Mouse (Mus musculus): ENCODE results near the gene Nacad.
A peak's percentile ranks its signal among the peaks of the same experiment; 100 is the strongest.

The Nacad gene

GRCm38 (mm10) chr11:6600284-6600944, 5.4 kb downstream of the Nacad start:
- Histone ChIP-seq H3K4me3 (replicated peaks; ENCODE audit: low read length) (no peak overlapping the region), H3K4me1 (replicated peaks; ENCODE audit: low read depth, low read length) (peaks cover 53% of the 10 kb centered on the region), H3K9me3 (ENCODE audit: low read length) (no peaks in the 10 kb centered on the region), H3K27me3 (ENCODE audit: insufficient read depth, low read length) (peaks cover 33% of the 10 kb centered on the region), H3K36me3 (ENCODE audit: insufficient read depth, low read length) (peaks cover 25% of the 10 kb centered on the region)
- TF ChIP-seq POU5F1 (IDR thresholded peaks at IDR 0.05; ENCODE audit: borderline replicate concordance, low read length) (no peak), NANOG (IDR thresholded peaks at IDR 0.05; ENCODE audit: borderline replicate concordance, low read length) (no peak), CTCF (conservative IDR thresholded peaks at IDR 0.05; ENCODE audit: low read length) (no peak)

GRCm38 (mm10) chr11:6599831-6600230, 6.0 kb downstream of the Nacad start:
- TF ChIP-seq CTCF (conservative IDR thresholded peaks at IDR 0.05; ENCODE audit: low read length) (no peak), POU5F1 (IDR thresholded peaks at IDR 0.05; ENCODE audit: borderline replicate concordance, low read length) (no peak), NANOG (IDR thresholded peaks at IDR 0.05; ENCODE audit: borderline replicate concordance, low read length) (no peak)

GRCm38 (mm10) chr11:6599011-6599681, 6.7 kb downstream of the Nacad start:
- Histone ChIP-seq H3K4me3 (replicated peaks; ENCODE audit: low read length) (peak overlapping the region; percentile 37; the same call in 1 of the 2 replicates), H3K4me1 (replicated peaks; ENCODE audit: low read depth, low read length) (peaks cover 47% of the 10 kb centered on the region), H3K9me3 (ENCODE audit: low read length) (no peaks in the 10 kb centered on the region), H3K36me3 (ENCODE audit: insufficient read depth, low read length) (peaks cover 36% of the 10 kb centered on the region), H3K27me3 (ENCODE audit: insufficient read depth, low read length) (peaks cover 21% of the 10 kb centered on the region)
- no peak for TF ChIP-seq NANOG (IDR thresholded peaks at IDR 0.05; ENCODE audit: borderline replicate concordance, low read length)
- TF ChIP-seq POU5F1 (IDR thresholded peaks at IDR 0.05; ENCODE audit: borderline replicate concordance, low read length) = no peak
- no peak for TF ChIP-seq CTCF (conservative IDR thresholded peaks at IDR 0.05; ENCODE audit: low read length)

More at GRCm38 (mm10) chr11:6599831-6600230, 6.0 kb downstream of the Nacad start:
- Histone ChIP-seq H3K27me3 (ENCODE audit: insufficient read depth, low read length) (peaks cover 28% of the 10 kb centered on the region), H3K4me3 (replicated peaks; ENCODE audit: low read length) (no peak overlapping the region), H3K4me1 (replicated peaks; ENCODE audit: low read depth, low read length) (peaks cover 49% of the 10 kb centered on the region), H3K9me3 (ENCODE audit: low read length) (no peaks in the 10 kb centered on the region), H3K36me3 (ENCODE audit: insufficient read depth, low read length) (peaks cover 31% of the 10 kb centered on the region)

- TF ChIP-seq CTCF (conservative IDR thresholded peaks at IDR 0.05; ENCODE audit: low read length) (no peak), NANOG (IDR thresholded peaks at IDR 0.05; ENCODE audit: borderline replicate concordance, low read length) (no peak), POU5F1 (IDR thresholded peaks at IDR 0.05; ENCODE audit: borderline replicate concordance, low read length) (no peak)
- peaks cover 13% of the 10 kb centered on the region for H3K27me3 ChIP-seq (ENCODE audit: insufficient read depth, low read length)
- H3K4me3 ChIP-seq (replicated peaks; ENCODE audit: low read length) = peak overlapping the region; percentile 37; the same call in 1 of the 2 replicates
- H3K4me1 ChIP-seq (replicated peaks; ENCODE audit: low read depth, low read length) = peaks cover 48% of the 10 kb centered on the region
- no peaks in the 10 kb centered on the region for H3K9me3 ChIP-seq (ENCODE audit: low read length)
- H3K36me3 ChIP-seq (ENCODE audit: insufficient read depth, low read length) = peaks cover 41% of the 10 kb centered on the region
Observed at GRCm38 (mm10) chr11:6598191-6598889, 7.5 kb downstream of the Nacad start.

- Histone ChIP-seq H3K27me3 (ENCODE audit: insufficient read depth, low read length) (peaks cover 6% of the 10 kb centered on the region; the same call in 1 of the 2 replicates), H3K36me3 (ENCODE audit: insufficient read depth, low read length) (peaks cover 48% of the 10 kb centered on the region), H3K4me3 (replicated peaks; ENCODE audit: low read length) (no peak overlapping the region), H3K4me1 (replicated peaks; ENCODE audit: low read depth, low read length) (peaks cover 56% of the 10 kb centered on the region), H3K9me3 (ENCODE audit: low read length) (no peaks in the 10 kb centered on the region)
- TF ChIP-seq NANOG (IDR thresholded peaks at IDR 0.05; ENCODE audit: borderline replicate concordance, low read length) (no peak), POU5F1 (IDR thresholded peaks at IDR 0.05; ENCODE audit: borderline replicate concordance, low read length) (no peak), CTCF (conservative IDR thresholded peaks at IDR 0.05; ENCODE audit: low read length) (no peak)
Observed at GRCm38 (mm10) chr11:6597523-6597922, 8.3 kb downstream of the Nacad start.

- Histone ChIP-seq H3K27me3 (ENCODE audit: insufficient read depth, low read length) (no peaks in the 10 kb centered on the region; the same call in 1 of the 2 replicates), H3K36me3 (ENCODE audit: insufficient read depth, low read length) (peaks cover 57% of the 10 kb centered on the region), H3K4me3 (replicated peaks; ENCODE audit: low read length) (no peak overlapping the region), H3K4me1 (replicated peaks; ENCODE audit: low read depth, low read length) (peaks cover 65% of the 10 kb centered on the region), H3K9me3 (ENCODE audit: low read length) (no peaks in the 10 kb centered on the region)
- TF ChIP-seq NANOG (IDR thresholded peaks at IDR 0.05; ENCODE audit: borderline replicate concordance, low read length) (no peak), POU5F1 (IDR thresholded peaks at IDR 0.05; ENCODE audit: borderline replicate concordance, low read length) (no peak), CTCF (conservative IDR thresholded peaks at IDR 0.05; ENCODE audit: low read length) (no peak)
Observed at GRCm38 (mm10) chr11:6596616-6597015, 9.2 kb downstream of the Nacad start.

GRCm38 (mm10) chr11:6596205-6596604, 9.6 kb downstream of the Nacad start:
- Histone ChIP-seq H3K9me3 (ENCODE audit: low read length) (no peaks in the 10 kb centered on the region), H3K27me3 (ENCODE audit: insufficient read depth, low read length) (no peaks in the 10 kb centered on the region; the same call in 1 of the 2 replicates), H3K4me1 (replicated peaks; ENCODE audit: low read depth, low read length) (peaks cover 69% of the 10 kb centered on the region), H3K4me3 (replicated peaks; ENCODE audit: low read length) (no peak overlapping the region), H3K36me3 (ENCODE audit: insufficient read depth, low read length) (peaks cover 61% of the 10 kb centered on the region)
- TF ChIP-seq CTCF (conservative IDR thresholded peaks at IDR 0.05; ENCODE audit: low read length) = no peak
- no peak for TF ChIP-seq POU5F1 (IDR thresholded peaks at IDR 0.05; ENCODE audit: borderline replicate concordance, low read length)
- TF ChIP-seq NANOG (IDR thresholded peaks at IDR 0.05; ENCODE audit: borderline replicate concordance, low read length) = no peak

- TF ChIP-seq NANOG (IDR thresholded peaks at IDR 0.05; ENCODE audit: borderline replicate concordance, low read length) (no peak), POU5F1 (IDR thresholded peaks at IDR 0.05; ENCODE audit: borderline replicate concordance, low read length) (no peak), CTCF (conservative IDR thresholded peaks at IDR 0.05; ENCODE audit: low read length) (no peak)
- H3K4me1 ChIP-seq (replicated peaks; ENCODE audit: low read depth, low read length) = peaks cover 73% of the 10 kb centered on the region
- peaks cover 63% of the 10 kb centered on the region for H3K36me3 ChIP-seq (ENCODE audit: insufficient read depth, low read length)
- H3K9me3 ChIP-seq (ENCODE audit: low read length) = no peaks in the 10 kb centered on the region
- H3K27me3 ChIP-seq (ENCODE audit: insufficient read depth, low read length) = no peaks in the 10 kb centered on the region; the same call in 1 of the 2 replicates
- H3K4me3 ChIP-seq (replicated peaks; ENCODE audit: low read length) = no peak overlapping the region
Observed at GRCm38 (mm10) chr11:6595339-6595738, 10.5 kb downstream of the Nacad start.
